Mouse (Mus musculus): ENCODE results near the gene Astn2. TPM values are rescaled to one million over a fixed set of nuclear protein-coding genes. Genes with fewer than 3 reads are reported as not detected.

Astn2 gene
- polyA plus RNA-seq, 1 experiment: 1.1 TPM

DNA sequence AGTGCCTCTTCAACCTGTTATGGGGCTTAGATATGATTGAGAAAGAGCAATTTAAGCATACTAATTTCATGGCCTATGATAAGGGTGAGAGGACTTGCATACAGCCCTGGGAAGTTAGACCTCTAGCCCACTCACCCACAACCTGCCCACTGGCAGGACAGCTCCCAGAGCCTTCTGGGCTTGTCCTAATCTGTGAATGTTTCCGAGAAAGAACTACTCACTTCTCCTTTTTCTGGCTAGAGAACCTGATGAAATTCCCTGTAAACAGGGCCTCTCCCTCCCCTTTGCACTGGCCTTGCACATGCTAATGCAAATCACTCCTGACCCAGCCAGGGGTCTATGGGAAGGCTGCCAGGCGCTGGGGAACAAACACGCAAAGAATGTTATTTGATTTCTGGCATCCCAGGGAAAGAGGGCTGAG, 983.9 kb downstream of the Astn2 start:
- no peak for DNase-seq (ENCODE audit: low read depth)

DNA sequence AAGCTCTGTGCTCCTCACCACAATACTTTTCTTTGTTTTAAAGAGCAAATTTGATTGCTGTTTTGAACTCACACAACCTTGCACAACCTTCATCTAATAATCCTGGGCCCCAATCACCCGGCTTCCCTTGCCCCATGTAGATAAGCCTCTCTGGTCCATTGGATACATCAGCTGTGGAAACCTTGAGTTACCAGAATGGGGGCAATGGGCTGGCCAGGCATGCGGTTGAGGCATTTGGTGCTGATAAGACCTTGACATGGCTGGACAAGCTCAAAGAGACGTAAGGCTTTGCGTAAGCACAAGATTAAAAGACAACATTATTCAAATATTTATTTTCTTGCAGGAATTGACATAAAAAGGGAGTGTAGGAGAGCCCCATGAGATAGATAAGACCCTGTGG, 988.9 kb downstream of the Astn2 start:
- DNase-seq (ENCODE audit: low read depth): no peak

DNA sequence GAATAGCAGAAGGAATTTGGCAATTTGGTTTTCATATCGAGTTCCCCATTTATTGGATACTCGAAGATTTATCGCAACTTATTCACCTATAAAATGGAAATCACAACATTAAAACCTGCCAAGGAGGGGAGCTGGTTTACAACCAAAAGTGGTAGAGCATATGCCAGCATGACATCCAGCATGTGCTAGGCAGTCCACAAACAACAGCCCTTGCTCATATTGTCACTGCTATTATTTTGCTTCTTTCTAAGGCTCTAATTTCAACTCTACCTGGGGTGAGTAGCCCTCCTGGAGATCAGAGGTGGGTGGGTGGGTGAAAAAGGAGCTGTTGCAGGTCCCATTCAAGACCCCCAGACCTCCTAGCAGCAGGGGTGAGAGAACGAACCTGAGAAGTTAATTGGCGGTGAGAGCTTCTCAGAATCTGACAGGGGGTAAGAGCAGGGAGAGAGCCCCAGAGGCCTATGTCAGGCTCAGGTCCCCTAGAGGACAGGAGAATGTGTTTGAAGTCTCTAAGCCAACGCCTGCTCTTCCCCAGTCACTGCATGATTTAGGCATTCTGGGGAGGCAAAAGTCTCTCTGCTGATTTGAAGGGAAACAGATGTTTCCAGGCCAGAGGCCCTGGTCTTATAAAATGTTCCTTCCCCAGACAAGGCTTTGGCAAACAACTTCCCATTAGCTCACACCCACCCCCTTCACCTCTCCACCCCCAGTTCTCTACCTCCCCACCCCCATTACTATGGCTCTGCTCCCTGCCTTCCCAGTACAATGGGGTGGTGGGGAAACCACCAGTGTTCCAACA, 1001.4 kb downstream of the Astn2 start:
- DNase-seq (ENCODE audit: low read depth): no peak

DNA sequence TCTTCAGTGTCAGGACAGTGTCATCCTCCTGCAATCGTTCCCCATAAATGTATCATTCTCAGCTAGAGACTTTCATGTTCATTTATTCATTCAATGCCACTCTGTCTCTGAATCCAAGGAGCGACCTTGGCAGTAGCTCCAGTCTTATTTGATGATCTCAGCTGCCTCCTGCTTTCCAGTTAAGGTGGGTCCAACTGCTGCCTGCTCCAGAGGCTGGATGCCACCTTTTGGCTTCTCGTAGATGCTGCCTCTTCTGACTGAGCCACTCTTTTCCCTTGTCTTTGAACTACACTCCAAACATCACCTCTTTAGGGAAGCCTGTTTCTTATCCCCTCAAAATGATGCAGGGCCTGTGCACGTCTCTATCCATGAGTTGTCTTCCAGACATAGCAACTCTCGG, 1002.1 kb downstream of the Astn2 start:
- DNase-seq (ENCODE audit: low read depth): no peak

DNA sequence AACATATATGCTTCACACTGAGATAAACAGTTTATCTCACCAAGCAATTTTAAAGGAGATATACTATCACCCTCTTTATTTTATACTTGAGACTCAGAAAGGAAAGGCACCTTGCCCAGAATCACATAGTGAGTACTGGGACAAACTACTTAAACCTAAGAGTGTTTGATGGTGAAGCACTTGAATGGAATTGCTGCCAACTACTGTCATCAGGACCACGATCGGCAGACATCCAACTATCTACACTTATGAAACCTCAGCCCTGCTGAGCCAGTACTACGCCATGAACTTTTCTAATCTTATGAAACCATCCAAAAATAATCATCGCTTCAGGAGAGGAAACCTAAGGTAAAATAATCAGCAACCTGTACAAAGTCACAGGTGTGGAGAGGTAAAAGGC, 1005.0 kb downstream of the Astn2 start:
- DNase-seq (ENCODE audit: low read depth): no peak

DNA sequence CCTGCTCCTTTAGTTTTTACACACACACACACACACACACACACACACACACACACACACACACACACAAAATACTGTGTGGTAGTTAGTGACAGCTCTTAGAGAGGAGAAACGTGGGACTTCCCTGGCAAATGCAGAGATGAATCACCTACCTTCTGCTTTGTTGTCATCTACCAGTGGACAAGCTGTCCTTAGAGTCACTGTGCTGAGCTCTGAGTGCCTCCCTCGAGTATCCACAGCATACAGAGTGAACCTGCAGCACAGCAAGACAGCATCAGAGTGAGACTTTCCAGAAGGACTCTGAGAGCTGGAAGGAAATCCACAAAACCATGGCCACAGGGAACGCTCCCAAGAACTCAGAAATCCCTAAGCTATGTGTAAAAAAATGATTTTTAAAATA, 1007.6 kb downstream of the Astn2 start:
- DNase-seq (ENCODE audit: low read depth): no peak

DNA sequence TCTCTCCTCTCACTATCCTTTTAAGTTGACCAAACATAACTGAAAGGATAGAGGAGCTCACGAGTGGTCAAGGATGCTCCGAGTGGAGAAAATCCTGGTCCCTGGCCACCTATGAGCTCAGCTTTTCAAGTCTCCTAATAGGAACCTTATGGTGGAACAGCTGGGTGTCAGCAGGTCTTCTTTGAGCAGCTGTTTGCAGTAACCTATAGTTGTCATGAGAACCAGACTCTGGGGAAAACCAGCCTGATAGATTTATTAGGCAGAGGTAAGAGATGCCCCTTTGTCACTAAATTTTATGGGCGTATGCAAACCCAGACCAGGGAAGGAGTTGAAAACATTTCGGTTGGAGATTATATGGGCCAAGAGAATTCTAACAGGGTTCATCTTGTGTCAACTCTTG, 1013.4 kb downstream of the Astn2 start:
- DNase-seq (ENCODE audit: low read depth): no peak

DNA sequence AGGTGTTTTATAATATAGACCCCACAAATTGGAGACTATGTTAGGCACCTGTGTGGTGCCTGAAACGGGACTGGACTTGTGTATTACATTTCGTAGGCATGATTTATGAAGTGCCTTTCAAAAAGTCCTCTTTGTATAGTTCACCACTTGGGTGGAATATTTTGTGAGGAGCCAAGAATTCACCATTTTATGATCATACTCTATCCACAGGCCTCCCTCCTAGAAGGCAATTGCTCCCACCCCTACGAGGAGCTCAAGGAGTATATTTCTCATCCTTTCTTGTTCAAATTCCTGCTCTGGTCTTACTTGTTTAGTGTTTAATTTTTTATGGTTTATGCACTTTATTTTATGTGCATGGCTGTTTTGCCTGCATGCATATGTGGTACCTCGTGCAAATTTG, 1021.3 kb downstream of the Astn2 start:
- DNase-seq (ENCODE audit: low read depth): no peak

DNA sequence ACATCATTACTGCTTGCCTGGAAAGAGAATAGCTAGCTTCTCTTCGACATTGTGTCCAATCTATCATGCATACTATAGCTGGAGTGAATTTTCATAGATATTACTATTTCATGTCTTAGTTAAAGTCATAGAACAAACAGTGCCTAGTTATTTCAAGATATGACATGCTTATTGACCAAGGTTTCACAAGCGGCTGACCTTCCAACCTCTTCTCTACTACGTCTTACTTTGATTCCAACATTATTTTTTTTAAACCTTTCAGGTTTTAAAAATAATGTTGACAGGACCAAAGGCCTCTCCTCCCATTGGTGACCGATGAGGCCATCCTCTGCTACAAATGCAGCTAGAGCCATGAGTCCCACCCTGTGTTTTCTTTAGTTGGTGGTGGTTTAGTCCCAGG, 1025.0 kb downstream of the Astn2 start:
- DNase-seq (ENCODE audit: low read depth): no peak

DNA sequence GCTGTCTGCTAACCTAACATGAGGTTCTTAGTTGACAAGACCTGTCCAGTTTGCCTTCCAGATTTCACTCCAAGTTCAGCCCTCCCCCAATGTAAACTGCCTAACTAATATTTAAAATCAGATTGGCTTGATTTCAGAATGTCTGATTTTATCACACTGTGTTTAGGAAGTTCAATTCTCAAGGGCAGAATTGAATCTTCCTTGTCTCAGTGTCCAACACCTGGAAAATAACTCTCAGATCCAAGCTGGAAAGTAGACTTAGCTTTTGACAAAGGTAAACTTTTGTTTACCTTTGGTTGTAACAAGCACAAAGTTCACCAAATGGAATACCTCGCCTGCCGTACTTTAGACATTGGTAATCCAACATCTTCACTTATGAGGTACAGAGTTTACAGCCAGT, 1027.8 kb downstream of the Astn2 start:
- no peak for DNase-seq (ENCODE audit: low read depth)

DNA sequence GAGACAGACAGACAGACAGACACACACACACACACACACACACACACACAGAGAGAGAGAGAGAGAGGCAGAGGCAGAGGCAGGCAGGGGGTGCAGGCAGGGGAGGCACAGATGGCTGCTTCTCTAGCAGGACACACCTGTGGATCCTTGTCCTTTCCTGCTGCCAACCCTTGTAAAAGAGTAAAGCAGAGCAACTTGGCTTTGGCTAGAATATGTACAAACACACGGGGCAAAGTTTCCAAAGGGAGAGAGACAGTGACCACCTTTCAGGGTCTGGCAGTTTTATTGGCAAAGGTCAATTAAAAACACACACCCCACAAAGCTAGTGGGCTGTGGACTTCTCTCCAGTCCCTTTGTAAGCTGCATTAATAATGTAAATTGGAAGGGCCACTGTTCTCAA, 1030.6 kb downstream of the Astn2 start:
- DNase-seq (ENCODE audit: low read depth): no peak

DNA sequence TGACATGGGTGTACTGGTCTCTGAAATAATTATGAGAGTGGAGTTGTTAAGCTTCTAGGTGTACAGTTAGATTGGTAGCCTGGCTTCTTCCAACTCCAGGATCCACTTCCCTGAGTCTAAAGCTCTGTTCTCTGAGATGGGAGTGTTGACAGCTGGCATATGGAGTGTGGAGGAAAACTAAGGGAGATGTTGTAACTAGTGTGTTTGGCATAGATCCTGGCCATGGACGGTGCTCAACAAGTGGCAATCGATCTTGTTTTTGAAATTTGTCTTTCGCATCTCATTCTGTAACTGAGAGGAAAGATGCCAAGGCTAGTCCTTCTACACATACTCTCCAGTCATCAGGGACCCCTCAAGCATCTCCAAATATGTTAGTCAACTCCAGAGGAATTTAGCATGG, 1031.7 kb downstream of the Astn2 start:
- DNase-seq (ENCODE audit: low read depth): peak; percentile 55

DNA sequence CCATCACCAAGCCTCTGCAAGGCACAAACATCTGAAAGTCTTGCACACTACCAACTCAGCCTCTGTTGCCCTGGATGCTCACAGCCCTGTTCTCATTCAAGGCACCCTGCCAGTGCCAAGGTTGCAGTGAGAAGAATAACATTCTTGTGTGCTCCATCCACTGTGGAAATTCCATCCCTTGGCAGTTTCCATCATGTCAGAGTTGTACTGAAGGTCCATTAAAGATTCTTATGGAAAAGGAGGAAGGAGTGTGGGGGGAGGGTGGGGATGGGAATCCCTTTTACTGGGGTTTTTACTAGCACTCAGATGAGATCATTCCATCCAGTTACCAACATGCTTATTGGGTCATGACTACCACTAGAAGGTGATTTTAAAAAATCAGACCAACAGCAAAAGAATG, 1037.3 kb downstream of the Astn2 start:
- DNase-seq (ENCODE audit: low read depth): no peak

DNA sequence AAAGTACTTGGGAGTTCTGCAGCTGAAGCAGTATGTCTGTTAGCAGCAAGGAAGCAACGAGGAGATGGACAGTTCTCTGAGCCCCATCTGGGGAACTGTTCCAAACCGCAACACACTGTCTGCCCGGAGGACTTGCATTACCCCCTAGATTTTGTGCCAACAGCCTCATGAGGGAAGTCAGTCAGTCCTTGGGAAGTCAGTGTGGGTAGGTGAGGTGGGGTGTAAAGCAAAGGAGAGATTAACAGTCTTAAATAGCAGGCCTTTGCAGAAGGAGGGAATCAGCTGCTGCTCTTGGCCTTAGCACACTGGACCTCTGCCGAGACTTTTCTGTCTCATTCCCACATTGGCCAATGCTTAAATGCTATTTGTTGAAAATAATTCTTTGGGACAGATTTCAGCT, 1049.8 kb downstream of the Astn2 start:
- no peak for DNase-seq (ENCODE audit: low read depth)

DNA sequence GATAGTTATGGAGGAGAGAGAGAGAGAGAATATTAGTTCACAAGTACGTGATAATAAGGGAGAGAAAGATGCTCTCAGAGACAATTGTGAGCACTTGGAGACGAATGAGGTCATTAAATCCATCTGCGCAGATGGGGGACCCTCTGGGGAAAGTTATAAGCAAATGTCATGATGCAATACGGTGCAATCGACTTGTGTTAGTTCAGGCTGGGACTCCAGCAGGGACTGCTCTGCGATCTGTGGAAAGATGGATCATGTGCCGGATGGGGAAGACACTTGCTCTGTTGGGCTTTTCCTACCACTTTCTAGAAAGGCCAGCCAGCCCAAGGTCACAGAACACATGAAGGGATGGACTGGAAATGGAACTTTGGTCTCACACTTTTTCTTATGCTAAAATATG, 1053.9 kb downstream of the Astn2 start:
- DNase-seq (ENCODE audit: low read depth): no peak

DNA sequence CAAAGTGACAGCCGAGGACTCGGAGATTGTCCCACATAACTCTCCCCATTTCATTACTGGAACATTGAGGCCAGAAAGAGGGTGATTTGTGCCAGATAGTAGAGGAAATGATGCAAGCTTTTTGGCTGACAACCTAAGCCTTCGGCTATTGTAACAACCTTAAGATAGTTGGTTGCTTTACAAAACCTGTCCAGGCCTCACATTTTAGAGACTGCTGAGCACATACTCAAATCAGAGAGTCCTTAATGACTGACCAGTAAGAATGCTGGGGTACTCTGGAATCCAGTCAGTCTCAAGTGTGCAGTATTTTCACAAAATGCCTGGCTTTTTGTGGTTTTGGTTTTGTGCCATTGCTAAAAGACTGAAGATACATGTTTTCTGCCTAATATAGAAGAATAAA, 1062.6 kb downstream of the Astn2 start:
- DNase-seq (ENCODE audit: low read depth): no peak

DNA sequence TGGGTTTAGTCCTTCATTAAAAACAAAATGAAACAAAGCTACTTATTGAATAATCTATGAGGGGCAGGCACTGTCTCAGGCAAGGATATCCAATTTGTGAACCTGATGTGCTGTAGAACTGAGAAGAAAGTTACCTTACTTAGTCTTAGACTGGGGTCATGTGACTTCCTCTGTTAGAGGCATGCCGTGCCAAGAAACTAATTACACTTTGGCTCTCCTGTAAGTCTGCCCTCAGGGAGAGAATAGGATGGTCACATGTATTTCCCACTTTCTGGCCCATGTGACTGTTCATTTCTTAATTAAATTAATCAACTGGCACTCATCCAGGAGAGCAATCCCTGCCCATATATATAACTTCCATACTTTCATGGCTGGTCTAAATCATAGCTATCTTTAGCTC, 1070.7 kb downstream of the Astn2 start:
- no peak for DNase-seq (ENCODE audit: low read depth)

All from gonadal fat pad, adult 2 months (tissue).